Mouse (Mus musculus) heart, embryonic 13.5 days (tissue): ENCODE results near the gene Kif3b. TPM values are rescaled to one million over a fixed set of nuclear protein-coding genes. Genes with fewer than 3 reads are reported as not detected.
A peak's percentile ranks its signal among the peaks of the same experiment; 100 is the strongest.
"Not testable (repeated sequence)": the region's sequence is repeated elsewhere in the genome, so short reads cannot be mapped to it uniquely, and the experiment has no call there.

Experiments used
- ATAC-seq: fragments of 200-750 bp; cut with Nextera tagmentation; 2 replicates; pipeline ENCODE4 v1.8.0; 2017; ENCODE audit warnings: moderate TSS enrichment; ENCODE audit not compliant: insufficient number of reproducible peaks, low FRiP score, low TSS enrichment; ENCODE audit errors: extremely low read depth
- H3K27ac ChIP-seq: fragments of 300-500 bp; sonication (generic); replicated peaks from 2 replicates; pipeline ENCODE4 v1.5.1; 2015; ENCODE audit warnings: moderate library complexity, mild to moderate bottlenecking, inconsistent platforms
- H3K27me3 ChIP-seq: fragments of 300-500 bp; sonication (generic); replicated peaks from 2 replicates; pipeline ENCODE4 v1.6.1; 2015; ENCODE audit warnings: mild to moderate bottlenecking, inconsistent platforms
- H3K36me3 ChIP-seq: fragments of 300-500 bp; sonication (generic); 2 replicates; pipeline ENCODE4 v1.6.1; 2015; ENCODE audit warnings: mild to moderate bottlenecking, inconsistent platforms
- H3K4me1 ChIP-seq: fragments of 300-500 bp; sonication (generic); 2 replicates; pipeline ENCODE4 v1.6.1; 2015; ENCODE audit warnings: inconsistent platforms
- H3K4me2 ChIP-seq: fragments of 300-500 bp; sonication (generic); 2 replicates; pipeline ENCODE4 v1.6.1; 2015; ENCODE audit warnings: inconsistent platforms, mild to moderate bottlenecking, moderate library complexity
- H3K4me3 ChIP-seq: fragments of 300-500 bp; sonication (generic); 2 replicates; pipeline ENCODE4 v1.5.1; 2015; ENCODE audit warnings: moderate library complexity, mild to moderate bottlenecking, inconsistent platforms
- H3K9ac ChIP-seq: fragments of 300-500 bp; sonication (generic); 2 replicates; pipeline ENCODE4 v1.6.1; 2015; ENCODE audit warnings: inconsistent platforms, mild to moderate bottlenecking, moderate library complexity
- H3K9me3 ChIP-seq: fragments of 300-500 bp; sonication (generic); 2 replicates; pipeline ENCODE4 v1.6.1; 2016; ENCODE audit warnings: inconsistent platforms
- WGBS: fragments of 180-500 bp; shearing (Covaris S2); methylation state at CpG from one replicate; pipeline ENCODE4 v1.1.7; 2015; ENCODE audit warnings: mixed read lengths; 5-methylcytosine and 5-hydroxymethylcytosine counted together
- polyA plus RNA-seq: library from polyadenylated mRNA; unstranded; fragments of >200 nt; fragmentation: Nextera tagmentation; extraction: Ambion mirVana; gene quantifications from 2 replicates; pipeline ENCODE4 v1.2.1, GENCODE M21; 2015

The Kif3b gene
- polyA plus RNA-seq, 1 experiment from 2014 or later = 4.8 TPM

GRCm38 (mm10) chr2:153274919-153275247, 16.3 kb upstream of the Kif3b start:
- no peak for ATAC-seq
- no peaks in the 10 kb centered on the region for H3K9me3 ChIP-seq
- no peak overlapping the region for H3K4me3 ChIP-seq
- 75% methylated on average over 6 of the region's 6 CpGs for WGBS
- no peaks in the 10 kb centered on the region for H3K27me3 ChIP-seq
- no peak overlapping the region for H3K27ac ChIP-seq
- no peak overlapping the region for H3K4me2 ChIP-seq
- no peak overlapping the region for H3K9ac ChIP-seq
- no peaks in the 10 kb centered on the region for H3K36me3 ChIP-seq
- H3K4me1 ChIP-seq = no peaks in the 10 kb centered on the region

GRCm38 (mm10) chr2:153275577-153275976, 15.6 kb upstream of the Kif3b start:
- 69% methylated on average over 3 of the region's 3 CpGs for WGBS
- H3K27ac ChIP-seq, H3K27me3 ChIP-seq, H3K36me3 ChIP-seq, H3K9ac ChIP-seq, ATAC-seq, H3K4me3 ChIP-seq, H3K4me2 ChIP-seq, H3K4me1 ChIP-seq, H3K9me3 ChIP-seq: not testable (repeated sequence)

GRCm38 (mm10) chr2:153276440-153276839, 14.8 kb upstream of the Kif3b start:
- Histone ChIP-seq H3K27me3 (no peaks in the 10 kb centered on the region), H3K4me2 (no peak overlapping the region), H3K27ac (no peak overlapping the region), H3K4me1 (no peaks in the 10 kb centered on the region), H3K9ac (no peak overlapping the region), H3K36me3 (no peaks in the 10 kb centered on the region), H3K9me3 (no peaks in the 10 kb centered on the region), H3K4me3 (no peak overlapping the region)
- ATAC-seq = no peak
- 83% methylated on average over 7 of the region's 8 CpGs for WGBS

- H3K27ac ChIP-seq, H3K4me3 ChIP-seq, H3K27me3 ChIP-seq, H3K4me1 ChIP-seq, H3K36me3 ChIP-seq, ATAC-seq, H3K9ac ChIP-seq, H3K4me2 ChIP-seq, H3K9me3 ChIP-seq: not testable (repeated sequence)
- 88% methylated on average over 5 of the region's 5 CpGs for WGBS
Measured at GRCm38 (mm10) chr2:153276846-153277245, 14.4 kb upstream of the Kif3b start.

- H3K9me3 ChIP-seq = no peaks in the 10 kb centered on the region
- 86% methylated on average over 5 of the region's 5 CpGs for WGBS
- H3K27me3 ChIP-seq = no peaks in the 10 kb centered on the region
- H3K36me3 ChIP-seq = no peaks in the 10 kb centered on the region
- no peak overlapping the region for H3K9ac ChIP-seq
- no peak overlapping the region for H3K27ac ChIP-seq
- no peak overlapping the region for H3K4me2 ChIP-seq
- no peaks in the 10 kb centered on the region for H3K4me1 ChIP-seq
- no peak overlapping the region for H3K4me3 ChIP-seq
- no peak for ATAC-seq
Measured at GRCm38 (mm10) chr2:153278357-153278756, 12.9 kb upstream of the Kif3b start.

GRCm38 (mm10) chr2:153283919-153284318, 7.3 kb upstream of the Kif3b start:
- peaks cover 10% of the 10 kb centered on the region for H3K4me1 ChIP-seq
- no peak overlapping the region for H3K9ac ChIP-seq
- H3K9me3 ChIP-seq = no peaks in the 10 kb centered on the region
- no peak overlapping the region for H3K27ac ChIP-seq
- no peak for ATAC-seq
- H3K4me2 ChIP-seq = no peak overlapping the region
- H3K27me3 ChIP-seq = no peaks in the 10 kb centered on the region
- H3K36me3 ChIP-seq = no peaks in the 10 kb centered on the region
- 80% methylated on average over 6 of the region's 6 CpGs for WGBS
- H3K4me3 ChIP-seq = no peak overlapping the region

- Histone ChIP-seq H3K9me3 (no peaks in the 10 kb centered on the region), H3K9ac (no peak overlapping the region), H3K36me3 (no peaks in the 10 kb centered on the region), H3K4me1 (peaks cover 15% of the 10 kb centered on the region), H3K4me3 (no peak overlapping the region), H3K4me2 (no peak overlapping the region), H3K27me3 (no peaks in the 10 kb centered on the region), H3K27ac (no peak overlapping the region)
- WGBS = 71% methylated on average over 4 of the region's 4 CpGs
- ATAC-seq = no peak
Measured at GRCm38 (mm10) chr2:153286524-153286923, 4.7 kb upstream of the Kif3b start.

- H3K9me3 ChIP-seq = no peaks in the 10 kb centered on the region
- H3K4me3 ChIP-seq = no peak overlapping the region
- H3K36me3 ChIP-seq = no peaks in the 10 kb centered on the region
- 49% methylated on average over 6 of the region's 6 CpGs for WGBS
- H3K27me3 ChIP-seq = no peaks in the 10 kb centered on the region
- no peak overlapping the region for H3K4me2 ChIP-seq
- no peak overlapping the region for H3K27ac ChIP-seq
- no peak overlapping the region for H3K9ac ChIP-seq
- no peak for ATAC-seq
- peaks cover 26% of the 10 kb centered on the region for H3K4me1 ChIP-seq
Measured at GRCm38 (mm10) chr2:153287835-153288234, 3.4 kb upstream of the Kif3b start.

- no peaks in the 10 kb centered on the region for H3K27me3 ChIP-seq
- H3K4me1 ChIP-seq = peaks cover 26% of the 10 kb centered on the region
- ATAC-seq = no peak
- H3K4me2 ChIP-seq = peak overlapping the region; percentile 96
- no peak overlapping the region for H3K27ac ChIP-seq
- 0 out of 2 replicates have a peak, but pooled peaks cover 4% of the 10 kb centered on the region for H3K36me3 ChIP-seq
- 40% methylated on average over 7 of the region's 7 CpGs for WGBS
- peak overlapping the region; percentile 86 for H3K4me3 ChIP-seq
- peak overlapping the region; percentile 95 for H3K9ac ChIP-seq
- H3K9me3 ChIP-seq = no peaks in the 10 kb centered on the region
Measured at GRCm38 (mm10) chr2:153292305-153292861, 1.2 kb downstream of the Kif3b start.

GRCm38 (mm10) chr2:153295196-153295595, 4.0 kb downstream of the Kif3b start:
- WGBS = 81% methylated on average over 4 of the region's 4 CpGs
- H3K4me1 ChIP-seq = peaks cover 17% of the 10 kb centered on the region
- H3K9ac ChIP-seq = no peak overlapping the region
- no peak overlapping the region for H3K4me2 ChIP-seq
- no peaks in the 10 kb centered on the region for H3K27me3 ChIP-seq
- 0 out of 2 replicates have a peak, but pooled peaks cover 4% of the 10 kb centered on the region for H3K36me3 ChIP-seq
- no peaks in the 10 kb centered on the region for H3K9me3 ChIP-seq
- ATAC-seq = no peak
- H3K27ac ChIP-seq = no peak overlapping the region
- H3K4me3 ChIP-seq = no peak overlapping the region

- peaks cover under 1% of the 10 kb centered on the region; the same call in 1 of the 2 replicates for H3K4me1 ChIP-seq
- no peak overlapping the region for H3K4me3 ChIP-seq
- no peak overlapping the region for H3K4me2 ChIP-seq
- no peaks in the 10 kb centered on the region for H3K9me3 ChIP-seq
- 0 out of 2 replicates have a peak, but pooled peaks cover 4% of the 10 kb centered on the region for H3K36me3 ChIP-seq
- no peaks in the 10 kb centered on the region for H3K27me3 ChIP-seq
- 79% methylated on average over 4 of the region's 4 CpGs for WGBS
- no peak for ATAC-seq
- H3K9ac ChIP-seq = no peak overlapping the region
- H3K27ac ChIP-seq = no peak overlapping the region
Measured at GRCm38 (mm10) chr2:153297771-153298170, 6.6 kb downstream of the Kif3b start.

- no peak for ATAC-seq
- H3K9me3 ChIP-seq = no peaks in the 10 kb centered on the region
- no peaks in the 10 kb centered on the region for H3K4me1 ChIP-seq
- H3K27ac ChIP-seq = no peak overlapping the region
- WGBS = 63% methylated on average over 4 of the region's 4 CpGs
- peaks cover 4% of the 10 kb centered on the region; the same call in 1 of the 2 replicates for H3K36me3 ChIP-seq
- no peaks in the 10 kb centered on the region for H3K27me3 ChIP-seq
- H3K4me3 ChIP-seq = no peak overlapping the region
- no peak overlapping the region for H3K9ac ChIP-seq
- H3K4me2 ChIP-seq = no peak overlapping the region
Measured at GRCm38 (mm10) chr2:153298460-153298859, 7.2 kb downstream of the Kif3b start.
